Mouse (Mus musculus) brain, embryonic 14.5 days (tissue): Measurements from ENCODE around the gene Scn2b.

Experiments
- CTCF ChIP-seq: fragments of 200-500 bp; IDR thresholded peaks from 2 replicates; pipeline ENCODE4 v1.5.1; 2012; ENCODE audit warnings: inconsistent platforms, mild to moderate bottlenecking, moderate library complexity, borderline replicate concordance; ENCODE audit not compliant: insufficient read depth, insufficient read length; ENCODE audit errors: extremely low read depth
- POLR2A ChIP-seq: fragments of 200-500 bp; IDR thresholded peaks from 2 replicates; pipeline ENCODE4 v1.6.1; 2012; ENCODE audit warnings: mild to moderate bottlenecking, inconsistent platforms, borderline replicate concordance; ENCODE audit not compliant: poor library complexity, insufficient read depth, insufficient read length, severe bottlenecking; ENCODE audit errors: extremely low read depth

DNA sequence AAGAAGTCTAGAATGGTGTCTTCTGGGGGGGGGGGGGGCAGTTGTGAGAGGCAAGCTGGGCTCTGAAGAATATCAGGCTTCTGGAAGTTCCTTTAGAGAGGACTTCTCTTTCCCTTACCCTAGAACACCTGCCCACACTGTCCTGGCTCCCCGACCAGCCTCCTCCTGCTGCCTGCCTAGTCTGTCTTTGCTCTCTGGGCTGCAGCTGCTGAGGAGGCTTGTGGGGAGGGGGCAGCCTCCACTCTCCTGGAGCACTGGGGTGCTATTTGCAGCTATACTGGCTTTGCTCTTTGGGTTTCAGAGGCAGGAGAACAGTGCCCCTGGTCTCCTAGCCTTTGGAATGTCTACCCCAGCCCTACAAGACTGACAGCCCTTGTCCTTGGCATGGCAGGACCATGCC, 33.4 kb downstream of the Scn2b start:
- no peak for TF ChIP-seq CTCF
- no peak for TF ChIP-seq POLR2A
